Mouse (Mus musculus): ENCODE measurements around the gene Lcmt1.

Gene Lcmt1

DNA sequence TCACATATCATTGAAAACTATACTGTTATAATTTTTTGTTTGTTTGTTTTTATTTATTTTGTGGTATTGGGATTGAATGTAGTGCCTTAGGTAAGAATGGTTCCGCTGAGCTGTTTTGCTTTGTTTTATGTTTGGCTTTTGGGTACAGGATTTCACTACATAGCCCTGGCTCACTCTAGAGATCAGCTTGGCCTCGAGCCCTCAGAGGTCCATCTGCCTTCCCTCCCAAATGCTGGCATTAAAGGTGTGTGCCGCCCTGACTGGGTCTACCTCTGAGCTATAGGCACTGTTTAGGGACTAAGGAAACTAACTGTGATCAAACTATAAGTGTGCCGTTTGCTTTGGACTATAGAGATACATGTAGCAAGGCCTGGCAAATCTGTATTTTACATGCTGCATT, 29.7 kb downstream of the Lcmt1 start:
- no peak for DNase-seq (ENCODE audit: extremely low spot score)

DNA sequence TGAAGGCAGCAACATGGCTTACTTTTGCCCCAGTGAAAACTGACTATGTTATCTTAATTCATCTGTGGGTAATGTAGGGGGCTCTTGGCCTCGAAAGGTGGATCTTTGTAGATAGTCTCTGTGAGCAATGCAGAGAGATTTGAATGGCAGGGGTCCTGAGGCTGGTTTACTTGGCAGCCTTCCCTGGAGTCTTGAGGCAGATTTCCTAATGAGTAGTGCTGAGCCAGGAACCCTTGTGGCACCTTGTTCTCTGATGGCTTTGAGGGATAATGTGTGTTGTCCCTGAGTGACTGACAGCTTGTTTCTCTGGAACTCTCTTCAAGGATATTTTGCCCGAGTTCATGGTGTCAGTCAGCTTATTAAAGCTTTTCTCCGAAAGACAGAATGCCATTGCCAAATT, 31.5 kb downstream of the Lcmt1 start:
- DNase-seq (ENCODE audit: extremely low spot score), result no peak

DNA sequence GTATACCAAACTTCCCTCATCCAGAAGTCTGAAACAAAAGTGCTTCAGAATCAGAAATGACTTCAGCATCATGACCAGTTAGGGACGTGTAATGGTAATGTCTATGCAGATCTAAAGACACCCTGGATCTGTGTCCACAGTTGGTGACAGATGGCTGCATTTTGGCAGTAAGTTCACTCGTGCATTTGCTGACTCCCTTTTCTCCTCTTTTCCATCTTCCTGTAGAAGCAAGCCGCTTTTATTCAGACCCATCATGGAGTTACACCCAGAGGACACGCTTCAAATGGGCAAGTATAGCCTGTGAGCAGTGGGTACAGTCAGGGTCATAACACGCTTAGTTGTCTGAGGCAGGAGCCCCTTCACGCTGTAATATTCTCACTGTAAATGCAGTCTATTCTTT, 34.6 kb downstream of the Lcmt1 start:
- no peak for DNase-seq (ENCODE audit: extremely low spot score)

DNA sequence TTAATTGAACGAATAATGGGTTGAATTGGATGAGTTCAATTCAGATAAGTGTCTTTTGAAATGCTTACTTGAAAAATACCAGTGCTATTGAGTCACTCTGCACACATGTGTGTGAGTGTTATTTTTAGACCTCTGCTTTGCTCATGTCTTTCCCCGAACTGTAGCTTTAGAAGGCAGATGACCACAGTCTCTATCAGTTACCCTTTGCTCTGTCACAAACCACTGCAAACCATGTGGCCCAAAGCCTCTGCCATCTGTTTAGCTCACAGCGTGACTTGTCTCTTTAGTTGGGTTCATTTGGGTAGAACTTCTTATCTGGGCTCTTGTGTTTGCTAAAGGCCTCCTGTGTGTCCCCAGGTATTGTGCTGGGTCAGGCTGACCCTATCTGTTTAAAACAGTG, 36.0 kb downstream of the Lcmt1 start:
- no peak for DNase-seq (ENCODE audit: extremely low spot score)

DNA sequence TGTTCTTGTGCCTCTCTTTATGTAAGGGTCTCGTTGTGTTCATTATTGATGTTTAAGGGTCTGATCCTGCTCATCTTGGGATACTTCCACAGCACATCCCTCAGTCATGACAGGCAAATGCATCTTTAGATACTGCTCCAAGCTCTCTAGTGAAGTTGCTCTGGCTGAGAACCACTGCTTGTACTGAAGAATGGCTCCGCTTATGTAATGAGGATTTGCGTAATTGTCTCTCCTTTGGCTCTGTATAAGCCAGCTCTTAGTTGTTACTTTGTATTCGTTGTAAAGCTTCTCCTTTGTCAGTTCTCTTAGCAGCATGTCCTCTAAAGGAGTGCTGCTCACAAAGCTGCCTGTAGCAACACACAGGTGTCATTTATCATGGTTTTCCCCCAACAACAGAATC, 37.4 kb downstream of the Lcmt1 start:
- no peak for DNase-seq (ENCODE audit: extremely low spot score)

DNA sequence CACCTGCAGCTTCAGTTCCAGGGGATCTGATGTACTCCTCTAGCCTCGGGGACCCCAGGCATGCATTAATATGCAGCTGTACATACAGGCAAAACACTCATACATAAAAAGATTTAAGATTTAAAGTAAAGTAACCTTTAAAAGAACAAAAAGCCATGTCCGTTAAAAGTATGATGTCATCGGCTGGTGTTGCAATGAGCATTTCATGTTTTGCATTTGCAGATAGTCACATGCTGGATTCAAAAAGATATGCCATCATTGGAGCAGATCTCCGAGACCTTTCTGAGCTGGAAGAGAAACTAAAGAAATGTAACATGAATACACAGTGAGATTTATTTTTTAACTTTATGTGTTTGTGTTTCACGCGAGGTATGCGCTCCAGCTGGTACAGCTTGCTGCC, 40.9 kb downstream of the Lcmt1 start:
- no peak for DNase-seq (ENCODE audit: extremely low spot score)

DNA sequence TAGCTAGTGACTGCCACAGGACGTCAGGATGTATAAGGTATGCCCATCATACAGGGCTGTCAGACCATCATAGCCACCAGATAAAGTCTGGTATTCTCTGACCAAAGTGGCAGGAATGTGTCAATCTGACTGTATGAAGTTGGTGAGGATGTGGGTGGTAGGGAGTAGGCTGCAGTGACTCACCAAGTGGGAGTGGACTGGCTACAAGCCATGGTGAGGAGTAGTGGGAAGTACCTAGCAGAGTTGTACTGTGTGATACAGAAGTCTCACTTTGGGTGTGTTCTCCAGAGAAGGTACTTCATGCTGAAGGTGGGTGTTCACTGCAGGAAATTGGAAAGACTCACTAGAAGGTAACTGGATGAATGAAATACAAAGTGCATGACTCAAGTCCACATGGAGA, 41.5 kb downstream of the Lcmt1 start:
- no peak for DNase-seq (ENCODE audit: extremely low spot score)

DNA sequence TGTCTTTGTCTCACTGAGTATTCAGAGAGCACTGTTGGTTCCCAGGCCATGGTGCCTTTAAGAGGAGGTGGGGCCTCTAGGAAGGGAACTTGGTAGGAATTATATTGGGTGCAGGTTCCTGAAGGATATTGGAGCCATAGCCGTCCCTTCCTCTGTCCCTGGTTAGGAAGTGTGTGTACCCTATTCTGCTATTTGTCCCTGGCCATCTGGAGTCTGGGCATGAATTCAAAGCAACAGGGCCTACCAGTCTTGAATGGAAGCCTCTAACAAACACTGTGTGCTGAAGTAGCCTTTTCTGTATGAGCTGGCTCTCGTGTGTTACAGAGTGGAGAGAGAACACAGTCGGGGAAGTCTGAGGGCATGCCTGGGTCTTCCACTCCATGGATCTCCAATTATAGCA, 42.6 kb downstream of the Lcmt1 start:
- DNase-seq (ENCODE audit: extremely low spot score), result no peak

DNA sequence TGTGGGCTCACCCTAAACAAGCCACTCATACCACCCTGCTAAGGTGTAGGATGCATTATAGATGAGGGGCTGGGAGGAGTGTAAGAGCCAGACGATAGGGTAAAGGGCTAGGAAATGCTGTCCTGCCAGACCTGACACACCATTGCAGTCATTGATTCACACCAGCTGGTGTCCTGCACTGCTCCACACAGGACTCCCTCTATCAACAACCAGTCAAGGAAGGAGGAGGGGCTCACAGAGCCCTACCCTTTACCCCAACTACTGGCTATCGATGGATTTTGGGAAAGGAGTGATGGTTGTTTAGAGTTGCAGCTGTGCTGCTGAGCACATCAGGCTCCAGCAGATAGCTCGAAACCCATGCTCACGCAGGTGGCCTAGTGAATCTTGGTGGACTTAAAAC, 47.2 kb downstream of the Lcmt1 start:
- DNase-seq (ENCODE audit: extremely low spot score), result no peak

DNA sequence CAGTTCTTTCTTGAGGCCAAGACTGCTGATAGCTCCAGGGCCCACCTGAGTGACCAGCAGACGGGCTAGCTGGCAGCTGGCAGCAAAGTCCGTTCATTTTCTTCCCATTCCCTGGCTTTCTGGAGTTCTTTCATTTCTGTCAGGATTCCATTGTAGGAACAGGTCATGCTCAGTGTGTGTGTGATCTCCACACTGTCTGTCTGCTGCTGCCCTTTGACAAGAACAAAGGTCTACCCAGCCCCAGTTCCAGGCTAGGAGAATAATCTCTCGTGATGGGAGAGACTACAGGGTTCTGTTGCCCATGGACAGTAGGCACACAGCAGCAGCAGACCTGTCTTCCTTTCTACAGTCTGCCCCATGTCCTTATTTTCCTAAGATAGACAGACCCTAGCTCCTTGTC, 48.1 kb downstream of the Lcmt1 start:
- DNase-seq (ENCODE audit: extremely low spot score), result no peak

DNA sequence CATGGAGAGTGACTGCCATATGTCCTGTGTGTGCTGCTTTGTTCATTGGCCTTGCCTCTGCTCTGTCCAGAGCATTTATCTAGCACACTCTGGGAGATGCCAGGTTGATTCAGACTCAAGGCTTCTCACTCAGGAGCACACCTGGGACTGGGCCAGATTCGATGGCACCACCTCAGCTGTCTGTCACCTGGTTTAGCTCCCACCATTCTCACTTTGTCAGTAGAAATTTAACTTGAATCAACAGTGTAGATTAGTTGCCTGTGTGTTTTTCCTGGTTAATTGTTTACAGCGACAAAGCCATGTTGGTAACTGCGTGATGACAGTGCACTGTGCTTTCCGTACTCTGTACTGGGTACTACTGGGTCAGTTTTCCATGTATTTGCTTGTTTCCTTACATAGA, 50.4 kb downstream of the Lcmt1 start:
- DNase-seq (ENCODE audit: extremely low spot score), result no peak

DNA sequence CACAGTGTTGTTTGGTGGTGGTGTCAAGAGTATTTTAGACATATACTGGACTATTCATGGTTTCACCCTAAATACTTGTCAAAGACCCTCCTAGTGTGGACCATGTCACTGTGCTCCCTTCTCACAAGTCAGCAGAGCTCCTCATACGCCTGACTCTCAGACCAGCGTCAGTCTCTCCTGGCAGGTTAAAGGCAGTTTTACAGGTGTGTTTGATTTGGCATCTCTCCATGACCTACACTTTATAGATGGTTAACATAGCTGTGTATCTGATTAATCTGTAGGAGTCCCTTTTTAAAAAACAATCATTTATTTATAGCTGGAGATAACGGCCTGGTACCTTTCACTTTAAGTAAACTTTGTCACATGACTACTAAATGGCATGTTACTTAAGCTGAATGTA, 52.4 kb downstream of the Lcmt1 start:
- no peak for DNase-seq (ENCODE audit: extremely low spot score)

DNA sequence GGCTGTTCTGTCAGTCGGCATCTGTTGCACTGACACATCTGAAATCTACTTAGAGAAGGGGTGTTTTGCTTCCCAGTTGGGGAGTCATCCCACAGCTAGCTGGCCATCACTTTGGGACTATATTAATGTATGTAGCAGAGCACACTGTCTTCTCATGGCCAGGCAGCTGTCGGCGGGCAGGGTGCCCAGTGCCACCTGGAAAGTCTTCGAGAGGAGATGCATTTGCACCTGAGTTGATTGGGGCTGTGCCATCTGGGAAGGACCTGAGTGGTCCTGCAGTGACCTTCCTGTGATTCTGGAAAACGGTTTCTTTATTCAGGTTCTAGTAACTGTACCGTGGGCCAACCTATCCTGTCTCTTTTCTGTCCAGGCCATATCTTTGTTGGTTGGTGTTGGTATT, 54.7 kb downstream of the Lcmt1 start:
- no peak for DNase-seq (ENCODE audit: extremely low spot score)

DNA sequence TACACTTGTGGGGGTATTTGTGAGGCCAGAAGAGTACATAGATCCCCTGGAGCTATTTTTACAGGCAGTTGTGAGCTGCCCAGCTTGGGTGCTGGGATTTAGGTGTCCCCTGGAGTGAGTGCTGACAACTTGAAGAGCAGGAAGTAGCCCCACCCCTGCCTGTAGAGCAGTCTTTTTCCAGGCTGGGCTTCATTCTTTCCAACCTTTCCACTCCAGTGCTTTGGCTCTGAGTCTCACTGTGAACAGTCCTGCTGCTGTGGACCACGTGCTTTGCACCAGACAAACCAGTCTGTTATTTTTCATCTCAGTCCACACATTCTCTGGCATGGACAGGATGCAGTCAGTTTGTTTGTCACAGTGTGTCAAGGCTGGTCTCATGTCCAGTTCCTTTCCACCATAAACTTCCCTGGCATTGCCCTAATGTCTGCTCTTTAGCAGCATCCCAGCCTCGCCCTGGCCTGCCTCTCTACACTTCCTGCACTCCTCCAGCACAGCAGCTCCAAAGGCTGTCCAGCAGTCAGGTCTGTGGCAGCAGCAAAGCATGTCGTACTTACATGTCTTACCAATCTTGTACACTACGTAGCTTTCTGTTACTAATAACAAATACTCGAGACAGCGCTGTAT, 55.7 kb downstream of the Lcmt1 start:
- no peak for DNase-seq (ENCODE audit: extremely low spot score)

DNA sequence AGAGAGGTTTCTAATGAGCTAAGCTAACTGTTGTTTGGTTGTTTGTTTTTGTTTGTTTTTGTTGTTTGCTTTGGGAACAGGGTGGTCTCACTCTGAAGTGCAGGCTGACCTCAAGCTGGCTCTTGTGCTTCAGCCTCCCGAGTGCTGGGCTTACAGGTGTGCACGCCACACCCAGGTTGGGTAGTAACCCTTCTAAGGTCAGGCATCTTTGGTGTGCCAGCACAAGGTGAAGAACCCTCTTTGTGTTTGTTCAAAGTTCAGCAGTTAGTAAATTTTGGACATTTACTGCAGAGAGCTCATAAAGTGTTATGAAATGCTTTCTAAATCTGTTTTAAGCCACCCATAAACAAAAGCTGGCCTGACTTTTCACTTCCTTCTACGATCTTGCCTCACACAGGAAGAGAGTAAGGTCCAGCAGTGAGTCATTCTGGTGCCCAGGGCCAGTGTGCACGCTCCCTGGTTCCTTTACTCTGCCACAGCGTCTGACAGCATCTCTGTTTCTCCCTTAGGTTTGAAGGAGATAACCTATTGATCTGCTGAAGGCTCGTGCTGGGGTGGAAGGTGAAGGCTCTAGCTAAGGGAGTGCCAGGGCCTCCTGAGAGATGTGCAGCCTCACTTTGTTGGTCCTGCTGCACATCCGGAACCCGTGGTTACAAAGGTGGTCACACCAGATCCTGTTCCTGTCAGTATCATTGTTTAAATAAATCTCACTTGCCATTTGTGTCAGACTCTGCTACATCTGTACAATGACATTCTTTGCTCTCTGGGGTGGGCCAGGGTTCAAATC, 60.2 kb downstream of the Lcmt1 start:
- no peak for DNase-seq (ENCODE audit: extremely low spot score)

DNA sequence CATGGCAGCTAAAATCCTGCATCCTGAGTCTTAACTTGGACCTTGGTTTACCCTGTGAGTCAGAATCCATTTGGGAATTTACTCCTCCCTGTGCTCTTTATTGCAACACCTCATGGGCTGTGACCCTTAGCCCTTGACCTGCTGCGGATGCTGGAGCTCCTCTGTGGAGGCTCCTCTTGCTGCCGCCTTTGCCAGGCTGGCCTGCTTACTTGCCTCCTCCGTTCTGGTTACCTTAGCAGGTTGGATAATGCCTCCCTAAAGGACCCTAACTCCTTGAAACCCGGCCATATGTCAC, 60.8 kb downstream of the Lcmt1 start:
- no peak for DNase-seq (ENCODE audit: extremely low spot score)

DNA sequence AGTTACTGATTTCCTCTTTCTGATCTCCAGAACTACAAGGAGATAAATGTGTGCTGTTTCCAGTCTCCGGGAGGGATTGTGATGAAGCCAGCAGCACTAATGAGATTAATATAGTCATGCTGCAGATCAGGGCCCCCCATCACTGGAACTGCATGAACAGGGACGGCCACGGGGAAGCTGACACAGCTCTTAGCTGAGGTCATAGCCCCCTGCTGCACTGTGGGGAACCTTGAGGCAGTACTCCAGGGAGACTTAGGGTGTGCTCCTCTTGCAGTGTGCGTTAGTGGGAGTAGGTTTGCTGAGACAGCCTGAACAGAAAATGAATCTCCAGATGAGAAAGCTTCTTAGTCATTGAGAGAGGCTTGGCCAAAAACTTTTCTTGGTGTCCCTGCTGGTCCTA, 61.6 kb downstream of the Lcmt1 start:
- DNase-seq (ENCODE audit: extremely low spot score), result no peak

DNA sequence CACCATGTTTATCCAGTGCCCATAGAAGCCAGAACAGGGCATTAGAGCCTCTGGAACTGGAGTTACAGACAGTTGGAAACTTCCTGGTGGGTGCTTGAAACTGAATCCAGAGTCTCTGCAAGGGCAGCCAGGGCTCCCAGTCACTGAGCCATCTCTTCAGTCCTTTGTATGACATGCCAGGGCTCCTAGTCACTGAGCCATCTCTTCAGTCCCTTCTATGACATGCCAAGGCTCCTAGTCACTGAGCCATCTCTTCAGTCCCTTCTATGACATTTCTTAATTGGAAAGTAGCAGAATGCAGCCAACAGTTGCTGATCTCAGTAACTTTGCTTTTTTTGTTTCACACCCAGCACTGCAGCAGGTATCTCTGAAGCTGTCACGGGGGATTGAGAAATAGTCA, 72.5 kb downstream of the Lcmt1 start:
- no peak for DNase-seq (ENCODE audit: extremely low spot score)

DNA sequence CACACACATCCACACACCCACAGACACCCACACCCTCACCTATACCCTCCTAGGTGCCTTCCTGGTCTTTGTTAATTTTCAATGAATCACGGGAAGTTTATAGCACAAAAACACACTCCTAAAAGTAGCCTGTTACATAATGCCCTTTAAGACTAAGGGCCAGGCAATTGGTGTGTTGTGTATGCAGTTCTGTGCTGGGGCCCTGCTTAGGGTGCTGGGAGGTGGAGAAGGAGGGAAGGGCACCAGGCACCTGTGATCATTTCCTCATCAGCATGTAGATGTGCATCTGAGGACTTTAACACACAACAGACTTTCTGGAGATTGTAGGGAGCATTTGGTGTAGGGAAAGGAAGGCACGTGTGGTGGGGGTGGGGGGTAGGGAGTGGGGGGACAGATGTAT, 79.2 kb downstream of the Lcmt1 start:
- no peak for DNase-seq (ENCODE audit: extremely low spot score)

DNA sequence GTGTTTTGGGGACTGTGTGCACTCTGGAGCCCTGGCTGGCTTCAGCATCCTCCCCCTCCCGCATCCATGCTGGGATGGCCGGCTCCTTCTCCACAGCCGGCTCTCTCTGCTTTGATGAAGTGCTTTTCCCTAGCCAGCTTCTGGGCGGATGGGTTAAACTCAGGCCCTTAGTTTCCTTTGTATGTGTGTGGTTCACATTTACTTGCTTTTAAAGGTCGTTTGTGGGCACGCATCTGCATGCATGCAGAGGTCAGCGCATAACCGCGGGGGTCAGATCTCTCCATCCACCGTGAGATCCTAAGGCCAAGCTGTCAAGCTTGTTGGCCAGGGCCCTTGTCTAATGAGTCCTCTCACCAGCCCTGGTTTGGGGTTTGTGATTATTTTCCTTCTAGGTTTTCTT, 80.1 kb downstream of the Lcmt1 start:
- DNase-seq (ENCODE audit: extremely low spot score), result no peak

DNA sequence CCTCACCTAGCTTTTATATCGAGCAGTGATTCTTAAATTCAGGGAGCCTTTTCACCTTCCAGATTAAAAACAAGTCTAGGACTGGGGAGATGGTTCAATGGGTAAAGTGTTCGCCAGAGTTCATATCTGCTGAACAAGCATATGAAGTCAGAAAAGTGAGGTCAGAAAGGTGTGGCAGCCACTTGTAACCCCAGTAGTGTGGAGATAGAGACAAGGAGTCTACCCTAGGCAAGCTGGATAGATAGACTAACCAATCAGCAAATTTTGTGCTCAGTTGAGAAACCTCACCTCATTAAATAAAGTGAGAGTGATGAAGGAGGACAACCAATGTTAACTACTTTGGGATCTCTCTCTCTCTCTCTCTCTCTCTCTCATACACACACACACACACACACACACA, 80.9 kb downstream of the Lcmt1 start:
- no peak for DNase-seq (ENCODE audit: extremely low spot score)

DNA sequence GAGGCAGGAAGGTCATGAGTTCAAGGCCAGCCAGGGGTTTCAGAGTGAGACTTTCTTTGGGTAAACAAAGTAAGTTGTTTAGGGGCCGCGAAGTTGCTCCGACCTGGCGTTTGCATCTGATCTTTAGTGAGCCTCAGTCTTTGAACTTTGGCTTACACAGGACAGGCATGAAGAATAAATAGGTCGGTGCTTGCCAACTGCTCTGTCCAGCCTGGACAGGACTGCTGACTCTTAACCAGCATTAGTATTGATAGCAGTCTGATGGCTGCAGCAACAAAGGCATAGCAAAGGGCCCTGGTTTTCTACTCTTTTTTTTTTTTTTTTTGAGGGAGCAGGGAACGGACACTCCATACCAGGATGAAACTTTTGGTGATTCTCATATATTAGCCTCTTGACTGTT, 83.0 kb downstream of the Lcmt1 start:
- DNase-seq (ENCODE audit: extremely low spot score), result no peak

DNA sequence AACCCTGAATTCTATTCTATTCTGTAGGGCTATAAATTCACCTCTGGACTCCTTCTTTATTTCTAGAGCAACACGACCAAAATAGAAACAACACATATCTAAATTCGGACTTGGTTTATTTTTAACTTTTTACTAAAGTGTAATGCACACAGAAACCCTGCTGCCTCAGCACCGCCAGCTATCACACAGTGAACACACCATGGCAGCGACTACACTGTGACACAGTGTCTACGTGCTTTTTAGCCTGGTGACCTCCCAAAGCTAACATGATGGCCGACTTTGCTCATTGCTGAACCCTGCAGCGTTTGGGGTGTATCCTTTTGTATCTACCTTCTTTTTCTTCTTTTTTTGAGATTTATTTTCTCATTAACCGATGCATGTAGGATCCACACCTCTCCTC, 83.5 kb downstream of the Lcmt1 start:
- DNase-seq (ENCODE audit: extremely low spot score), result no peak

DNA sequence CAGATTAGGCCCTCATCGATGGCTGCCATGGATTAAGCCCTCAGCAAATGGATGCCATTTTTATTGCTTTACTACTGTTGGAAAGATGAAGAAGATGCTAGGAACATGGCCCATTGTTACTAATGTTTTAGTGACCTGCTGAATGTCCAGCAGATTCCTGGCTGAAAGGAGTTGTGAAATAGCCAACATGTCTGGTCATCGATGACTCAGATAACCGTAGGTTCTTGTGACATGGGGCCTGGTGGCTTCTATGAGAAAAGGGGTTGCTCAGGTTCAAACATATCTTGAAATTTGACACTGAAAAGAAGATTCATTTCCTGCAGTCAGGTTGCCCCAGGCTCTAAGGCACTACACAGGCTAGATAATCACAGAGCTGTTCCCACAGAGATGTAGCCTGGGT, 85.5 kb downstream of the Lcmt1 start:
- no peak for DNase-seq (ENCODE audit: extremely low spot score)

All from embryo, embryonic 9.5 days (tissue).